Mouse (Mus musculus) hindbrain, embryonic 16.5 days (tissue): ENCODE measurements around the gene Myof. TPM values are rescaled to one million over a fixed set of nuclear protein-coding genes. Genes with fewer than 3 reads are reported as not detected.
A peak's percentile ranks its signal among the peaks of the same experiment; 100 is the strongest.

Experiments
- ATAC-seq: fragments of 200-750 bp; cut with Nextera tagmentation; 2 replicates; pipeline ENCODE4 v1.8.0; 2017; ENCODE audit warnings: moderate TSS enrichment, moderate library complexity
- H3K27ac ChIP-seq: fragments of 300-500 bp; sonication (generic); 2 replicates; pipeline ENCODE4 v1.5.1; 2014; ENCODE audit warnings: low read depth, mild to moderate bottlenecking, control low read depth, low read length, moderate library complexity
- H3K27me3 ChIP-seq: fragments of 300-500 bp; sonication (generic); replicated peaks from 2 replicates; pipeline ENCODE4 v1.6.1; 2014; ENCODE audit warnings: low read length; ENCODE audit not compliant: control insufficient read depth, insufficient read depth
- H3K36me3 ChIP-seq: fragments of 300-500 bp; sonication (generic); 2 replicates; pipeline ENCODE4 v1.6.1; 2014; ENCODE audit warnings: mild to moderate bottlenecking, low read length, moderate library complexity, mixed read lengths; ENCODE audit not compliant: control insufficient read depth, insufficient read depth
- H3K4me1 ChIP-seq: fragments of 300-500 bp; sonication (generic); 2 replicates; pipeline ENCODE4 v1.6.1; 2014; ENCODE audit warnings: low read depth, low read length; ENCODE audit not compliant: control insufficient read depth, insufficient read depth
- H3K4me2 ChIP-seq: fragments of 300-500 bp; sonication (generic); 2 replicates; pipeline ENCODE4 v1.6.1; 2014; ENCODE audit warnings: mild to moderate bottlenecking, low read length, control low read depth, moderate library complexity
- H3K4me3 ChIP-seq: fragments of 300-500 bp; sonication (generic); 2 replicates; pipeline ENCODE4 v1.5.1; 2014; ENCODE audit warnings: mild to moderate bottlenecking, low read length, control low read depth, moderate library complexity
- H3K9ac ChIP-seq: fragments of 300-500 bp; sonication (generic); 2 replicates; pipeline ENCODE4 v1.6.1; 2014; ENCODE audit warnings: low read depth, mild to moderate bottlenecking, control low read depth, low read length, moderate library complexity
- H3K9me3 ChIP-seq: fragments of 300-500 bp; sonication (generic); 2 replicates; pipeline ENCODE4 v1.6.1; 2014; ENCODE audit warnings: mild to moderate bottlenecking, low read length, moderate library complexity; ENCODE audit not compliant: control insufficient read depth
- WGBS: fragments of 180-500 bp; shearing (Covaris S2); extraction: QIAGEN DNeasy Blood & Tissue Kit; methylation state at CpG from one replicate; pipeline ENCODE4 v1.1.7; 2014; 5-methylcytosine and 5-hydroxymethylcytosine counted together
- polyA plus RNA-seq: library from polyadenylated mRNA; unstranded; fragments of >200 nt; fragmentation: Nextera tagmentation; extraction: Ambion mirVana; gene quantifications from 2 replicates; pipeline ENCODE4 v1.2.1, GENCODE M21; 2015

Gene Myof
- polyA plus RNA-seq, 1 experiment from 2014 or later: 1.6 TPM

GRCm38 (mm10) chr19:37954772-37955171, 88.6 kb downstream of the Myof start:
- H3K9me3 ChIP-seq: no peaks in the 10 kb centered on the region
- H3K27ac ChIP-seq: no peak overlapping the region
- H3K9ac ChIP-seq: no peak overlapping the region
- no peaks in the 10 kb centered on the region for H3K4me1 ChIP-seq
- whole genome bisulfite sequencing: 75% methylated on average over 5 of the region's 5 CpGs
- H3K36me3 ChIP-seq: no peaks in the 10 kb centered on the region
- H3K27me3 ChIP-seq: no peaks in the 10 kb centered on the region
- no peak overlapping the region for H3K4me3 ChIP-seq
- ATAC-seq: no peak
- H3K4me2 ChIP-seq: no peak overlapping the region

- Histone ChIP-seq H3K4me3 (no peak overlapping the region), H3K9ac (no peak overlapping the region), H3K9me3 (no peaks in the 10 kb centered on the region), H3K4me2 (no peak overlapping the region), H3K27ac (no peak overlapping the region), H3K4me1 (no peaks in the 10 kb centered on the region), H3K27me3 (no peaks in the 10 kb centered on the region), H3K36me3 (no peaks in the 10 kb centered on the region)
- WGBS: 87% methylated on average over 8 of the region's 8 CpGs
- ATAC-seq: no peak
Observed at GRCm38 (mm10) chr19:37954236-37954635, 89.1 kb downstream of the Myof start.

- no peaks in the 10 kb centered on the region for H3K27me3 ChIP-seq
- 25% methylated on average over 4 of the region's 4 CpGs for WGBS
- ATAC-seq: 0 out of 2 replicates have a peak, but pooled peaks have one; percentile 34
- H3K36me3 ChIP-seq: no peaks in the 10 kb centered on the region
- H3K9me3 ChIP-seq: no peaks in the 10 kb centered on the region
- no peak overlapping the region for H3K9ac ChIP-seq
- no peak overlapping the region for H3K4me2 ChIP-seq
- H3K27ac ChIP-seq: no peak overlapping the region
- no peaks in the 10 kb centered on the region for H3K4me1 ChIP-seq
- H3K4me3 ChIP-seq: no peak overlapping the region
Observed at GRCm38 (mm10) chr19:37946696-37947095, 96.7 kb downstream of the Myof start.

GRCm38 (mm10) chr19:37946053-37946452, 97.3 kb downstream of the Myof start:
- H3K27me3 ChIP-seq: no peaks in the 10 kb centered on the region
- no peaks in the 10 kb centered on the region for H3K4me1 ChIP-seq
- no peaks in the 10 kb centered on the region for H3K9me3 ChIP-seq
- H3K36me3 ChIP-seq: no peaks in the 10 kb centered on the region
- no peak overlapping the region for H3K9ac ChIP-seq
- no peak overlapping the region for H3K4me2 ChIP-seq
- peak; percentile 63; the same call in 1 of the 2 replicates for ATAC-seq
- no peak overlapping the region for H3K4me3 ChIP-seq
- 79% methylated on average over 8 of the region's 8 CpGs for WGBS
- H3K27ac ChIP-seq: no peak overlapping the region

- H3K9ac ChIP-seq: no peak overlapping the region
- H3K36me3 ChIP-seq: no peaks in the 10 kb centered on the region
- no peaks in the 10 kb centered on the region for H3K27me3 ChIP-seq
- H3K4me2 ChIP-seq: no peak overlapping the region
- no peak for ATAC-seq
- H3K27ac ChIP-seq: no peak overlapping the region
- WGBS: 84% methylated on average over 10 of the region's 10 CpGs
- H3K9me3 ChIP-seq: no peaks in the 10 kb centered on the region
- H3K4me3 ChIP-seq: no peak overlapping the region
- no peaks in the 10 kb centered on the region for H3K4me1 ChIP-seq
Observed at GRCm38 (mm10) chr19:37939203-37939602, 104.2 kb downstream of the Myof start.

GRCm38 (mm10) chr19:37937092-37937491, 106.3 kb downstream of the Myof start:
- no peak for ATAC-seq
- no peaks in the 10 kb centered on the region for H3K36me3 ChIP-seq
- no peak overlapping the region for H3K4me3 ChIP-seq
- H3K27me3 ChIP-seq: no peaks in the 10 kb centered on the region
- H3K9ac ChIP-seq: no peak overlapping the region
- H3K4me1 ChIP-seq: no peaks in the 10 kb centered on the region
- H3K9me3 ChIP-seq: no peaks in the 10 kb centered on the region
- H3K27ac ChIP-seq: no peak overlapping the region
- H3K4me2 ChIP-seq: no peak overlapping the region

- 93% methylated on average over 6 of the region's 6 CpGs for WGBS
- no peak for ATAC-seq
- H3K36me3 ChIP-seq: no peaks in the 10 kb centered on the region
- H3K9ac ChIP-seq: no peak overlapping the region
- no peaks in the 10 kb centered on the region for H3K9me3 ChIP-seq
- no peak overlapping the region for H3K4me2 ChIP-seq
- no peak overlapping the region for H3K27ac ChIP-seq
- H3K4me3 ChIP-seq: no peak overlapping the region
- H3K4me1 ChIP-seq: no peaks in the 10 kb centered on the region
- H3K27me3 ChIP-seq: no peaks in the 10 kb centered on the region
Observed at GRCm38 (mm10) chr19:37934640-37935039, 108.7 kb downstream of the Myof start.

- Histone ChIP-seq H3K4me3 (no peak overlapping the region), H3K36me3 (no peaks in the 10 kb centered on the region), H3K27me3 (no peaks in the 10 kb centered on the region), H3K4me1 (no peaks in the 10 kb centered on the region), H3K9me3 (no peaks in the 10 kb centered on the region), H3K9ac (no peak overlapping the region), H3K27ac (no peak overlapping the region), H3K4me2 (no peak overlapping the region)
- ATAC-seq: no peak
- 96% methylated on average over 2 of the region's 2 CpGs for WGBS
Observed at GRCm38 (mm10) chr19:37932198-37932597, 111.2 kb downstream of the Myof start.

GRCm38 (mm10) chr19:37927911-37928310, 115.5 kb downstream of the Myof start:
- no peaks in the 10 kb centered on the region for H3K9me3 ChIP-seq
- H3K36me3 ChIP-seq: no peaks in the 10 kb centered on the region
- no peaks in the 10 kb centered on the region for H3K4me1 ChIP-seq
- H3K27me3 ChIP-seq: no peaks in the 10 kb centered on the region
- 82% methylated on average over 7 of the region's 7 CpGs for WGBS
- H3K27ac ChIP-seq: no peak overlapping the region
- H3K4me3 ChIP-seq: no peak overlapping the region
- H3K9ac ChIP-seq: no peak overlapping the region
- no peak for ATAC-seq
- no peak overlapping the region for H3K4me2 ChIP-seq

- Histone ChIP-seq H3K9ac (no peak overlapping the region), H3K4me1 (no peaks in the 10 kb centered on the region)
Observed at GRCm38 (mm10) chr19:37925323-37925722, 118.1 kb downstream of the Myof start.

More at GRCm38 (mm10) chr19:37925323-37925722, 118.1 kb downstream of the Myof start:
- no peak for ATAC-seq
- no peaks in the 10 kb centered on the region for H3K9me3 ChIP-seq
- no peaks in the 10 kb centered on the region for H3K36me3 ChIP-seq
- H3K4me2 ChIP-seq: no peak overlapping the region
- no peak overlapping the region for H3K27ac ChIP-seq
- no peak overlapping the region for H3K4me3 ChIP-seq
- whole genome bisulfite sequencing: 89% methylated on average over 3 of the region's 3 CpGs
- no peaks in the 10 kb centered on the region for H3K27me3 ChIP-seq
